Mouse (Mus musculus) embryonic facial prominence, embryonic 11.5 days (tissue): ENCODE data around the gene Nav1. TPM values are rescaled to one million over a fixed set of nuclear protein-coding genes. Genes with fewer than 3 reads are reported as not detected.

Experiments used
- ATAC-seq: fragments of 200-750 bp; cut with Nextera tagmentation; replicated peaks from 2 replicates; pipeline ENCODE4 v1.8.0; 2017; ENCODE audit warnings: low read depth; ENCODE audit not compliant: insufficient number of reproducible peaks, low FRiP score, low TSS enrichment
- DNase-seq: peaks from one replicate; pipeline ENCODE4 v3.0.0-alpha.2; 2015; ENCODE audit warnings: low spot score
- H3K27ac ChIP-seq: fragments of 300-500 bp; sonication (generic); replicated peaks from 2 replicates; pipeline ENCODE4 v1.5.1; 2014; ENCODE audit warnings: mild to moderate bottlenecking, low read depth, low read length, control low read depth
- H3K27me3 ChIP-seq: fragments of 300-500 bp; sonication (generic); 2 replicates; pipeline ENCODE4 v1.6.1; 2014; ENCODE audit warnings: mild to moderate bottlenecking, low read length, moderate library complexity, mixed read lengths; ENCODE audit not compliant: control insufficient read depth, insufficient read depth
- H3K36me3 ChIP-seq: fragments of 300-500 bp; sonication (generic); replicated peaks from 2 replicates; pipeline ENCODE4 v1.6.1; 2014; ENCODE audit warnings: low read depth, mild to moderate bottlenecking, low read length, moderate library complexity, mixed read lengths; ENCODE audit not compliant: control insufficient read depth, insufficient read depth
- H3K4me1 ChIP-seq: fragments of 300-500 bp; sonication (generic); 2 replicates; pipeline ENCODE4 v1.6.1; 2014; ENCODE audit warnings: low read length, mixed read lengths; ENCODE audit not compliant: control insufficient read depth, insufficient read depth
- H3K4me2 ChIP-seq: fragments of 300-500 bp; sonication (generic); 2 replicates; pipeline ENCODE4 v1.6.1; 2014; ENCODE audit warnings: low read depth, mild to moderate bottlenecking, control low read depth, low read length, moderate library complexity
- H3K4me3 ChIP-seq: fragments of 300-500 bp; sonication (generic); 2 replicates; pipeline ENCODE4 v1.5.1; 2014; ENCODE audit warnings: low read depth, low read length, control low read depth
- H3K9ac ChIP-seq: fragments of 300-500 bp; sonication (generic); replicated peaks from 2 replicates; pipeline ENCODE4 v1.6.1; 2014; ENCODE audit warnings: mild to moderate bottlenecking, control low read depth, low read length
- H3K9me3 ChIP-seq: fragments of 300-500 bp; sonication (generic); replicated peaks from 2 replicates; pipeline ENCODE4 v1.6.1; 2016; ENCODE audit warnings: mild to moderate bottlenecking, low read length, inconsistent platforms, mixed read lengths; ENCODE audit not compliant: control insufficient read depth
- WGBS: fragments of 180-500 bp; shearing (Covaris S2); extraction: QIAGEN DNeasy Blood & Tissue Kit; methylation state at CpG from one replicate; pipeline ENCODE4 v1.1.7; 2014; 5-methylcytosine and 5-hydroxymethylcytosine counted together
- polyA plus RNA-seq: library from polyadenylated mRNA; unstranded; fragments of >200 nt; fragmentation: Nextera tagmentation; extraction: Ambion mirVana; gene quantifications from 2 replicates; pipeline ENCODE4 v1.2.1, GENCODE M21; 2014

Gene Nav1
- polyA plus RNA-seq, 1 experiment from 2014 or later: 11.9 TPM

- Histone ChIP-seq H3K36me3 (no peaks in the 10 kb centered on the region), H3K4me3 (no peak overlapping the region), H3K4me1 (peaks cover 11% of the 10 kb centered on the region), H3K27ac (no peak overlapping the region), H3K9me3 (no peaks in the 10 kb centered on the region), H3K9ac (no peak overlapping the region), H3K4me2 (no peak overlapping the region), H3K27me3 (no peaks in the 10 kb centered on the region)
- peak; percentile 9 for DNase-seq
- 36% methylated on average over 6 of the region's 6 CpGs for WGBS
- ATAC-seq: no peak
These were observed 29.0 kb upstream of the Nav1 start for GRCm38 (mm10) chr1:135636111-135636511.

GRCm38 (mm10) chr1:135635323-135636064 is 28.4 kb upstream of the Nav1 start:
- ATAC-seq: no peak
- H3K4me2 ChIP-seq: no peak overlapping the region
- no peak for DNase-seq
- no peaks in the 10 kb centered on the region for H3K36me3 ChIP-seq
- no peak overlapping the region for H3K9ac ChIP-seq
- H3K9me3 ChIP-seq: no peaks in the 10 kb centered on the region
- no peaks in the 10 kb centered on the region for H3K27me3 ChIP-seq
- 69% methylated on average over 11 of the region's 11 CpGs for WGBS
- H3K4me3 ChIP-seq: no peak overlapping the region
- H3K4me1 ChIP-seq: peaks cover 11% of the 10 kb centered on the region
- H3K27ac ChIP-seq: no peak overlapping the region

- DNase-seq (peak; percentile 90), ATAC-seq (no peak)
- Histone ChIP-seq H3K4me2 (no peak overlapping the region), H3K9me3 (no peaks in the 10 kb centered on the region), H3K4me1 (peaks cover 11% of the 10 kb centered on the region), H3K4me3 (no peak overlapping the region), H3K27me3 (no peaks in the 10 kb centered on the region), H3K9ac (no peak overlapping the region), H3K36me3 (no peaks in the 10 kb centered on the region), H3K27ac (no peak overlapping the region)
- WGBS: 5% methylated on average over 6 of the region's 6 CpGs
These were observed 27.7 kb upstream of the Nav1 start for GRCm38 (mm10) chr1:135634791-135635190.

- H3K36me3 ChIP-seq: no peaks in the 10 kb centered on the region
- no peak overlapping the region for H3K27ac ChIP-seq
- H3K4me2 ChIP-seq: no peak overlapping the region
- H3K27me3 ChIP-seq: no peaks in the 10 kb centered on the region
- no peaks in the 10 kb centered on the region for H3K9me3 ChIP-seq
- no peak for ATAC-seq
- 79% methylated on average over 2 of the region's 2 CpGs for WGBS
- H3K4me3 ChIP-seq: no peak overlapping the region
- no peak for DNase-seq
- peaks cover 11% of the 10 kb centered on the region for H3K4me1 ChIP-seq
- no peak overlapping the region for H3K9ac ChIP-seq
These were observed 26.8 kb upstream of the Nav1 start for GRCm38 (mm10) chr1:135633884-135634283.

- no peak for ATAC-seq
- Histone ChIP-seq H3K4me3 (no peak overlapping the region), H3K9ac (no peak overlapping the region), H3K36me3 (no peaks in the 10 kb centered on the region), H3K4me2 (no peak overlapping the region), H3K4me1 (peaks cover 11% of the 10 kb centered on the region), H3K27ac (no peak overlapping the region), H3K27me3 (no peaks in the 10 kb centered on the region), H3K9me3 (no peaks in the 10 kb centered on the region)
- 86% methylated on average over 4 of the region's 4 CpGs for WGBS
- no peak for DNase-seq
These were observed 26.4 kb upstream of the Nav1 start for GRCm38 (mm10) chr1:135633478-135633877.

GRCm38 (mm10) chr1:135632199-135632598 is 25.1 kb upstream of the Nav1 start:
- H3K4me1 ChIP-seq: peaks cover 11% of the 10 kb centered on the region
- H3K9me3 ChIP-seq: no peaks in the 10 kb centered on the region
- no peak overlapping the region for H3K9ac ChIP-seq
- DNase-seq (no peak), ATAC-seq (no peak)
- 59% methylated on average over 1 of the region's 1 CpGs for WGBS
- no peak overlapping the region for H3K4me3 ChIP-seq
- no peaks in the 10 kb centered on the region for H3K36me3 ChIP-seq
- H3K4me2 ChIP-seq: no peak overlapping the region
- no peak overlapping the region for H3K27ac ChIP-seq
- no peaks in the 10 kb centered on the region for H3K27me3 ChIP-seq

GRCm38 (mm10) chr1:135631515-135631914 is 24.4 kb upstream of the Nav1 start:
- WGBS: 64% methylated on average over 8 of the region's 8 CpGs
- no peak overlapping the region for H3K4me3 ChIP-seq
- peak; percentile 57 for DNase-seq

GRCm38 (mm10) chr1:135629846-135630245 is 22.8 kb upstream of the Nav1 start:
- Histone ChIP-seq H3K4me1 (no peaks in the 10 kb centered on the region), H3K9me3 (no peaks in the 10 kb centered on the region), H3K27ac (no peak overlapping the region), H3K4me2 (no peak overlapping the region), H3K36me3 (no peaks in the 10 kb centered on the region), H3K9ac (no peak overlapping the region), H3K27me3 (no peaks in the 10 kb centered on the region), H3K4me3 (no peak overlapping the region)
- ATAC-seq (no peak), DNase-seq (no peak)
- 78% methylated on average over 5 of the region's 5 CpGs for WGBS

More at GRCm38 (mm10) chr1:135631515-135631914, 24.4 kb upstream of the Nav1 start:
- no peaks in the 10 kb centered on the region for H3K9me3 ChIP-seq
- ATAC-seq: no peak
- H3K27me3 ChIP-seq: no peaks in the 10 kb centered on the region
- peaks cover 11% of the 10 kb centered on the region for H3K4me1 ChIP-seq
- no peaks in the 10 kb centered on the region for H3K36me3 ChIP-seq
- H3K9ac ChIP-seq: no peak overlapping the region
- no peak overlapping the region for H3K27ac ChIP-seq
- no peak overlapping the region for H3K4me2 ChIP-seq
